Mouse (Mus musculus) cerebellum, adult 11-12 months (tissue): ENCODE results near the gene Slc25a10.

ENCODE experiments used
- DNase-seq: peaks from one replicate; pipeline ENCODE4 v3.0.0; 2022

Gene Slc25a10

GRCm38 (mm10) chr11:120548214-120548613 lies 56.6 kb downstream of the Slc25a10 start:
- no peak for DNase-seq

GRCm38 (mm10) chr11:120548786-120549167 lies 57.1 kb downstream of the Slc25a10 start:
- no peak for DNase-seq
